Mouse (Mus musculus) thymus, adult 2 months (tissue): ENCODE results near the gene Atp5j.

Experiments used
- CTCF ChIP-seq: fragments of 200-500 bp; IDR thresholded peaks from 2 replicates; pipeline ENCODE4 v1.5.1; 2012; ENCODE audit warnings: mild to moderate bottlenecking, control low read depth, low read length, moderate library complexity, borderline replicate concordance; ENCODE audit not compliant: control insufficient read depth, poor library complexity, insufficient read depth; ENCODE audit errors: extremely low read depth
- POLR2A ChIP-seq: fragments of 200-500 bp; IDR thresholded peaks from 2 replicates; pipeline ENCODE4 v1.6.1; 2012; ENCODE audit warnings: mild to moderate bottlenecking, low read length, control low read depth, moderate library complexity; ENCODE audit not compliant: control insufficient read depth, poor library complexity, insufficient read depth; ENCODE audit errors: extremely low read depth

DNA sequence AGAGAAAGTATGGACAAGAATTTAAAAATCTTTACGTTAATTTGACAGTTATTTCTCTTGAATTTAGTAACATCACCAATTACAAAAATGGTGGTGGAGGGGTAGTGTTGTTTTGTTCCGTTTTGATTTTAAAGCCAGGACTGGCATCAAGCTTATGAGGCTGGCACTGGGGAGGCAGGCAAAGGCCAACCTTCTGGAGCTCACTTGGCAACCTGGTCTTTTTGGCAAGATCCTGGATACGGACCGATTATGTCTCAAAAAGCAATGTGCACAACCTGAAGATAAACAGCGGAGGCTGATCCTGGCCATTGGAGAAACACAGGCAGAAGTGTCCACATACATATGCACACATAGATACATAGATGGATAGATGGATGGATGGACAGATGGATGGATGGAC, 2.7 kb downstream of the Atp5j start:
- TF ChIP-seq POLR2A (no peak), CTCF (no peak)
